Mouse (Mus musculus) MEL (cell line): ENCODE results near the gene Glod4. TPM values are rescaled to one million over a fixed set of nuclear protein-coding genes. Genes with fewer than 3 reads are reported as not detected.
A peak's percentile ranks its signal among the peaks of the same experiment; 100 is the strongest.

ENCODE experiments used
- DNase-seq: peaks from one replicate; pipeline ENCODE4 v3.0.0; 2011; ENCODE audit warnings: low read depth, low spot score
- H3K27ac ChIP-seq: 2 replicates; pipeline ENCODE4 v1.5.1; 2012; ENCODE audit warnings: low read depth, mild to moderate bottlenecking, control low read depth, low read length, moderate library complexity; ENCODE audit not compliant: control insufficient read depth
- H3K27me3 ChIP-seq, 2 experiments: fragments of 150-350 bp in 1 of 2; sonication (generic) in 1 of 2; 2 replicates each; pipeline ENCODE4 v1.6.1; 2012; ENCODE audit warnings: low read length in 2 of 2, mild to moderate bottlenecking in 2 of 2, improper control_type of control experiment in 1 of 2, moderate library complexity in 1 of 2; ENCODE audit not compliant: insufficient read depth in 2 of 2, control insufficient read depth in 1 of 2
- H3K36me3 ChIP-seq, 2 experiments: 2 replicates each; pipeline ENCODE4 v1.6.1; 2012 to 2014; ENCODE audit warnings: low read length in 2 of 2, improper control_type of control experiment in 1 of 2, inconsistent platforms in 1 of 2, mild to moderate bottlenecking in 1 of 2; ENCODE audit not compliant: insufficient read depth in 2 of 2, control insufficient read depth in 1 of 2
- H3K4me1 ChIP-seq, 2 experiments: fragments of 150-350 bp in 1 of 2; sonication (generic) in 1 of 2; 2 replicates each; pipeline ENCODE4 v1.6.1; 2012; ENCODE audit warnings: low read length in 2 of 2, improper control_type of control experiment in 1 of 2, mild to moderate bottlenecking in 1 of 2; ENCODE audit not compliant: insufficient read depth in 2 of 2, control insufficient read depth in 1 of 2
- H3K4me3 ChIP-seq, 2 experiments: fragments of 150-350 bp in 1 of 2; sonication (generic) in 1 of 2; 2 replicates each; pipeline ENCODE4 v1.5.1; 2012; ENCODE audit warnings: low read depth in 2 of 2, low read length in 2 of 2, mild to moderate bottlenecking in 2 of 2, moderate library complexity in 2 of 2, control low read depth in 1 of 2, improper control_type of control experiment in 1 of 2; ENCODE audit not compliant: control insufficient read depth in 1 of 2, insufficient read depth in 1 of 2
- H3K79me2 ChIP-seq: 2 replicates; pipeline ENCODE4 v1.6.1; 2012; ENCODE audit warnings: mild to moderate bottlenecking, low read length, moderate library complexity; ENCODE audit not compliant: control insufficient read depth, poor library complexity, insufficient read depth
- H3K9ac ChIP-seq: 2 replicates; pipeline ENCODE4 v1.6.1; 2012; ENCODE audit warnings: low read depth, mild to moderate bottlenecking, control low read depth, low read length, moderate library complexity; ENCODE audit not compliant: control insufficient read depth, poor library complexity, severe bottlenecking
- H3K9me3 ChIP-seq: fragments of 150-350 bp; sonication (generic); replicated peaks from 2 replicates; pipeline ENCODE4 v1.6.1; 2012; ENCODE audit warnings: mild to moderate bottlenecking, low read length, improper control_type of control experiment, moderate library complexity; ENCODE audit not compliant: insufficient read depth
- CHD1 ChIP-seq: IDR thresholded peaks from 2 replicates; pipeline ENCODE4 v1.6.1; 2012; ENCODE audit warnings: low read depth, mild to moderate bottlenecking, inconsistent platforms, low read length, improper control_type of control experiment
- CHD2 ChIP-seq: IDR thresholded peaks from 2 replicates; pipeline ENCODE4 v1.6.1; 2011; ENCODE audit warnings: low read length, improper control_type of control experiment
- CTCF ChIP-seq, 3 experiments: IDR thresholded peaks in 2 of 3; conservative IDR thresholded peaks in 1 of 3; 2 replicates each; pipeline ENCODE4 v1.5.1; 2011 to 2012; ENCODE audit warnings: low read length in 3 of 3, low read depth in 2 of 3, mild to moderate bottlenecking in 2 of 3, improper control_type of control experiment in 1 of 3, inconsistent platforms in 1 of 3, mixed read lengths in 1 of 3, moderate library complexity in 1 of 3; ENCODE audit not compliant: control insufficient read depth in 1 of 3, insufficient read depth in 1 of 3, poor library complexity in 1 of 3, severe bottlenecking in 1 of 3
- EP300 ChIP-seq, 2 experiments: IDR thresholded peaks; 2 replicates each; pipeline ENCODE4 v1.6.1; 2011; ENCODE audit warnings: improper control_type of control experiment in 2 of 2, low read length in 2 of 2, low read depth in 1 of 2, mild to moderate bottlenecking in 1 of 2
- GATA1 ChIP-seq: IDR thresholded peaks from 2 replicates; pipeline ENCODE4 v1.6.1; 2011; ENCODE audit warnings: low read depth, low read length, improper control_type of control experiment
- JUND ChIP-seq: IDR thresholded peaks from 2 replicates; pipeline ENCODE4 v1.6.1; 2011; ENCODE audit warnings: low read depth, mild to moderate bottlenecking, improper control_type of control experiment, low read length
- KAT2A ChIP-seq: conservative IDR thresholded peaks from 2 replicates; pipeline ENCODE4 v1.6.1; 2012; ENCODE audit warnings: low read depth, low read length, improper control_type of control experiment, inconsistent platforms
- MAX ChIP-seq: IDR thresholded peaks from 2 replicates; pipeline ENCODE4 v1.6.1; 2011; ENCODE audit warnings: low read length, improper control_type of control experiment
- MAZ ChIP-seq: IDR thresholded peaks from 2 replicates; pipeline ENCODE4 v1.6.1; 2012; ENCODE audit warnings: low read depth, mild to moderate bottlenecking, inconsistent platforms, low read length, improper control_type of control experiment
- MXI1 ChIP-seq: IDR thresholded peaks from 2 replicates; pipeline ENCODE4 v1.6.1; 2011; ENCODE audit warnings: mild to moderate bottlenecking, low read depth, low read length, improper control_type of control experiment
- MYB ChIP-seq: IDR thresholded peaks from 2 replicates; pipeline ENCODE4 v1.6.1; 2011; ENCODE audit warnings: mild to moderate bottlenecking, low read depth, low read length, improper control_type of control experiment
- NELFE ChIP-seq: IDR thresholded peaks from 2 replicates; pipeline ENCODE4 v1.6.1; 2011; ENCODE audit warnings: low read depth, low read length, improper control_type of control experiment
- NRF1 ChIP-seq: IDR thresholded peaks from 2 replicates; pipeline ENCODE4 v1.6.1; 2014; ENCODE audit warnings: low read depth, mild to moderate bottlenecking, inconsistent platforms, low read length, improper control_type of control experiment, moderate library complexity; ENCODE audit not compliant: poor library complexity, insufficient read depth, severe bottlenecking
- POLR2AphosphoS2 ChIP-seq: IDR thresholded peaks from 2 replicates; pipeline ENCODE4 v1.6.1; 2011; ENCODE audit warnings: low read length, improper control_type of control experiment
- RAD21 ChIP-seq: IDR thresholded peaks from 2 replicates; pipeline ENCODE4 v1.6.1; 2011; ENCODE audit warnings: mild to moderate bottlenecking, low read depth, low read length, improper control_type of control experiment
- RCOR1 ChIP-seq: IDR thresholded peaks from 2 replicates; pipeline ENCODE4 v1.6.1; 2012; ENCODE audit warnings: low read depth, mild to moderate bottlenecking, inconsistent platforms, low read length, improper control_type of control experiment
- SIN3A ChIP-seq: IDR thresholded peaks from 2 replicates; pipeline ENCODE4 v1.6.1; 2012; ENCODE audit warnings: low read length, improper control_type of control experiment, inconsistent platforms
- SMC3 ChIP-seq: IDR thresholded peaks from 2 replicates; pipeline ENCODE4 v1.6.1; 2011; ENCODE audit warnings: low read depth, low read length, improper control_type of control experiment
- TBP ChIP-seq: IDR thresholded peaks from 2 replicates; pipeline ENCODE4 v1.8.0; 2011; ENCODE audit warnings: low read depth, low read length, improper control_type of control experiment
- TCF12 ChIP-seq: IDR thresholded peaks from 2 replicates; pipeline ENCODE4 v1.6.1; 2014; ENCODE audit warnings: low read depth, mild to moderate bottlenecking, inconsistent platforms, low read length, improper control_type of control experiment, moderate library complexity
- USF1 ChIP-seq: IDR thresholded peaks from 2 replicates; pipeline ENCODE4 v1.6.1; 2014; ENCODE audit warnings: low read depth, mild to moderate bottlenecking, inconsistent platforms, low read length, improper control_type of control experiment, moderate library complexity
- ZC3H11A ChIP-seq: IDR thresholded peaks from 2 replicates; pipeline ENCODE4 v1.6.1; 2012; ENCODE audit warnings: low read depth, mild to moderate bottlenecking, inconsistent platforms, low read length, improper control_type of control experiment
- polyA plus RNA-seq, 2 experiments: library from polyadenylated mRNA; stranded (reverse) in 1 of 2; unstranded in 1 of 2; fragments of >175 nt in 1 of 2; fragments of >200 nt in 1 of 2; gene quantifications; 2 replicates each; pipeline versions ENCODE4 v1.2.1 to v1.2.4; 2012; ENCODE audit warnings: low replicate concordance in 2 of 2, low read depth in 1 of 2; ENCODE audit not compliant: insufficient read length in 2 of 2, insufficient read depth in 1 of 2, missing spikeins in 1 of 2
- total RNA-seq: library from RNA; depleted of rRNA; stranded (reverse); fragments of 300-350 nt; gene quantifications from 2 replicates; pipeline ENCODE4 v1.2.3, GENCODE M21; 2012

The Glod4 gene
- total and polyA plus RNA-seq, 3 experiments = 63.9 to 139 TPM; not detected in 1

GRCm38 (mm10) chr11:76253918-76254264, 10.4 kb upstream of the Glod4 start:
- no peaks in the 10 kb centered on the region for H3K9me3 ChIP-seq
- no peaks in the 10 kb centered on the region; a peak in 1 of 4 replicates for H3K36me3 ChIP-seq

GRCm38 (mm10) chr11:76253145-76253917, 9.8 kb upstream of the Glod4 start:
- H3K79me2 ChIP-seq = no peaks in the 10 kb centered on the region
- H3K36me3 ChIP-seq = no peaks in the 10 kb centered on the region; a peak in 2 of 4 replicates
- no peak overlapping the region for H3K27ac ChIP-seq
- H3K4me3 ChIP-seq = no peak overlapping the region
- no peaks in the 10 kb centered on the region for H3K4me1 ChIP-seq
- no peaks in the 10 kb centered on the region for H3K27me3 ChIP-seq
- H3K9me3 ChIP-seq = no peaks in the 10 kb centered on the region
- DNase-seq = peak; percentile 84
- H3K9ac ChIP-seq = no peak overlapping the region
- TF ChIP-seq MAX (no peak), GATA1 (no peak), TCF12 (no peak), KAT2A (no peak), MYB (no peak), MXI1 (no peak), MAZ (peak; percentile 38; the same call in 1 of the 2 replicates), SIN3A (peak; percentile 39; the same call in 1 of the 2 replicates), USF1 (no peak), EP300 (IDR thresholded peaks at IDR 0.05; ENCODE audit: low read depth in 1 of 2, low read length in 2 of 2) (no peak), ZC3H11A (peak; percentile 90), JUND (no peak), CHD2 (no peak), TBP (no peak), RAD21 (peak; percentile 89), NELFE (no peak), POLR2AphosphoS2 (no peak), SMC3 (peak; percentile 95), CTCF (IDR thresholded peaks at IDR 0.05 in 2 of 3, conservative IDR thresholded peaks at IDR 0.05 in 1 of 3; ENCODE audit: control insufficient read depth in 1 of 3, insufficient read depth in 1 of 3, low read depth in 2 of 3, low read length in 3 of 3, poor library complexity in 1 of 3, severe bottlenecking in 1 of 3) (peak; percentile 84 to 90 (median 88)), RCOR1 (0 out of 2 replicates have a peak, but pooled peaks have one; percentile 1), NRF1 (no peak)

More at GRCm38 (mm10) chr11:76253918-76254264, 10.4 kb upstream of the Glod4 start:
- H3K4me3 ChIP-seq = no peak overlapping the region
- no peak for DNase-seq
- no peak overlapping the region for H3K27ac ChIP-seq
- no peaks in the 10 kb centered on the region for H3K79me2 ChIP-seq
- H3K9ac ChIP-seq = no peak overlapping the region
- no peaks in the 10 kb centered on the region for H3K4me1 ChIP-seq
- H3K27me3 ChIP-seq = no peaks in the 10 kb centered on the region
- TF ChIP-seq POLR2AphosphoS2 = 0 out of 2 replicates have a peak, but pooled peaks have one; percentile 47
- no peak for TF ChIP-seq CHD1
